Mouse (Mus musculus) spleen, postnatal 10 days (tissue): ENCODE data around the gene Olfr889.
"Not testable (repeated sequence)": the region's sequence is repeated elsewhere in the genome, so short reads cannot be mapped to it uniquely, and the experiment has no call there.

Experiments used
- DNase-seq, 2 experiments: peaks; one replicate each; pipeline ENCODE4 v3.0.0; 2021 to 2022; ENCODE audit warnings: low spot score in 2 of 2

The Olfr889 gene

DNA sequence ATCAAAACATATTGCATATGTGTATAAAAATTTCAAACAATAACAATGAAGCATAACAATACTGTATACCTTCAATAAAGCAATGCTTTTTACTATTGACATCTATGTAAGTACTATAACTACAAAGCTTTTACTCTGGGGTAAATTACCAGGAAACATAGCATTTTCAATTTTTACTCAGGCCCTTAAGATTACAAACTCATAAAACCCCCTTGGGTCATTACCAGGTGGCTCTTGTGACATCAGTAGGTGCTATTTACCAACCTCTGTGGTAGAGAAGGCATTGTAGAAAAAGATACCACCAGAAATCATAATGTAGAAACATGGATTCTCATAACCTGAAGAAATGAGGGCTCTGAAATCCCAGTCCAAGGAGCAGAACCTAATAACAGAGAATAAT, at the start of gene Olfr889:
Gene Olfr889 (plus strand): TSS at position 301 of the 400 bp plus-strand sequence.
- no peak for DNase-seq

DNA sequence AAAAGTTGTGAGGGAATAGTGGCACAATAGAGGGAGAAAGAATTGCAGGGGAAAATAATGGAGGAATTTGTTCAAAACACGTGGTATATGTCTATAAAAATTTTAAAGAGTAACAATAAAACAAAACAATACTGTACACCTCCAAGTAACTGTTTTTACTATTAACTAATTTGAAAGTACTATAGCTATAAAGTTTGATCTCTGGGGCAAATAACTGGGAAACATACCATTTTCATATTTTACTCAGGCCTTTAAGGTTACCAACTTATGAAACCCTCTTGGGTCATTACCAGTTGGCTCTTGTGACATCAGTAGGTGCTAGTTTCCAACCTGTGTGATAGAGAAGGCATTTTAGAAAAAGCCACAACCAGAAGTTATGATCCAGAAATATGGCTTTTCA, 31.2 kb upstream of the Olfr889 start, which contains the start of gene Olfr887:
Gene Olfr887 (plus strand): TSS at position 301 of the 400 bp plus-strand sequence.
- no peak for DNase-seq

- no peak for DNase-seq
These were observed 7.2 kb upstream of the Olfr889 start, which contains the start of gene Olfr888 for GRCm38 (mm10) chr9:38107828-38108227. Gene Olfr888, plus strand, starts transcription at chr9:38108128.

DNA sequence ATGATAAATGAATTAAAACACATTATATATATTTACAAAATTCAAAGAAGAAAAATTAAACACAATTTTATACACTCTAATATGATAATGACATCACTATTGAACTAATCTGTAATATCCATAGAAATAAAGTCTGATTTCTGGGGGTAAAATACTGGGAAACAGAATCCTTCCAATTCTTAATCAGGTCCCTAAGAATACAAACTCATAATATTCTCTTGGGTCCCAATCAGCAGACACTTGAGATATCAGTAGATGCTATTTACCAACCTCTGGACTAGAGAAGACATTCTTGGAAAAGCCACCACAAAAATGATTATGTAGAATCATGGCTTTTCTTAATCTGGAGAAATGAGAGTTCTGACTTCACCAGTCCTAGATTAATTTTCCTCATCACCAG, 27.2 kb downstream of the Olfr889 start, which contains the start of gene Olfr890:
Gene Olfr890 (plus strand): TSS at position 301 of the 400 bp plus-strand sequence.
- DNase-seq, result no peak

- not testable (repeated sequence) for DNase-seq
These were observed 53.3 kb downstream of the Olfr889 start for GRCm38 (mm10) chr9:38168341-38168740.
